Mouse (Mus musculus) C2C12 (cell line): Measurements from ENCODE around the gene Olfr792. TPM values are rescaled to one million over a fixed set of nuclear protein-coding genes. Genes with fewer than 3 reads are reported as not detected.

Experiments used
- H3K27me3 ChIP-seq: one replicate; pipeline ENCODE4 v1.6.1; 2011; ENCODE audit not compliant: control insufficient read depth, insufficient read depth, insufficient read length
- H3K36me3 ChIP-seq: one replicate; pipeline ENCODE4 v1.6.1; 2011; ENCODE audit not compliant: control insufficient read depth, insufficient read depth
- H3K4me3 ChIP-seq: one replicate; pipeline ENCODE4 v1.5.1; 2011; ENCODE audit warnings: mild to moderate bottlenecking, control low read depth; ENCODE audit not compliant: poor library complexity, insufficient read depth, severe bottlenecking
- H3K79me2 ChIP-seq: one replicate; pipeline ENCODE4 v1.6.1; 2011; ENCODE audit not compliant: control insufficient read depth, insufficient read depth
- H3K79me3 ChIP-seq: one replicate; pipeline ENCODE4 v1.6.1; 2011; ENCODE audit warnings: low read depth, control low read depth
- H3ac ChIP-seq: one replicate; pipeline ENCODE3; 2011; ENCODE audit warnings: low read depth; ENCODE audit not compliant: control insufficient read depth, insufficient read length
- CEBPB ChIP-seq: IDR thresholded peaks from one replicate; pipeline ENCODE4 v1.6.1; 2011; ENCODE audit warnings: low read depth, mild to moderate bottlenecking, control low read depth, moderate library complexity
- CTCF ChIP-seq: IDR thresholded peaks from one replicate; pipeline ENCODE4 v1.5.1; 2011; ENCODE audit not compliant: control insufficient read depth, insufficient read depth, insufficient read length
- FOSL1 ChIP-seq: IDR thresholded peaks from one replicate; pipeline ENCODE4 v1.8.0; 2011; ENCODE audit warnings: mild to moderate bottlenecking, low read length; ENCODE audit not compliant: poor library complexity, insufficient read depth, severe bottlenecking
- MAX ChIP-seq: IDR thresholded peaks from one replicate; pipeline ENCODE4 v1.6.1; 2011; ENCODE audit warnings: mild to moderate bottlenecking, control low read depth
- MYOD1 ChIP-seq: IDR thresholded peaks from one replicate; pipeline ENCODE4 v1.6.1; 2011; ENCODE audit warnings: low read depth; ENCODE audit not compliant: control insufficient read depth, insufficient read length
- MYOG ChIP-seq: IDR thresholded peaks from one replicate; pipeline ENCODE4 v1.6.1; 2011; ENCODE audit not compliant: control insufficient read depth, insufficient read length; ENCODE audit errors: extremely low read depth
- USF1 ChIP-seq: IDR thresholded peaks from one replicate; pipeline ENCODE4 v1.6.1; 2011; ENCODE audit warnings: low read depth, mild to moderate bottlenecking, control low read depth, moderate library complexity
- microRNA-seq: library from miRNA; unstranded; fragments of <30 nt; microRNA quantifications from one replicate; pipeline ENCODE4, GENCODE M21; 2019; ENCODE audit warnings: borderline microRNAs expressed
- polyA plus RNA-seq: library from polyadenylated mRNA; unstranded; fragments of >200 nt; fragmentation: generic; extraction: Trizol; gene quantifications from one replicate; pipeline ENCODE4 v1.2.1, GENCODE M21; 2012; ENCODE audit warnings: missing spikeins

The Olfr792 gene
- polyA plus RNA-seq, 1 experiment, result not detected

DNA sequence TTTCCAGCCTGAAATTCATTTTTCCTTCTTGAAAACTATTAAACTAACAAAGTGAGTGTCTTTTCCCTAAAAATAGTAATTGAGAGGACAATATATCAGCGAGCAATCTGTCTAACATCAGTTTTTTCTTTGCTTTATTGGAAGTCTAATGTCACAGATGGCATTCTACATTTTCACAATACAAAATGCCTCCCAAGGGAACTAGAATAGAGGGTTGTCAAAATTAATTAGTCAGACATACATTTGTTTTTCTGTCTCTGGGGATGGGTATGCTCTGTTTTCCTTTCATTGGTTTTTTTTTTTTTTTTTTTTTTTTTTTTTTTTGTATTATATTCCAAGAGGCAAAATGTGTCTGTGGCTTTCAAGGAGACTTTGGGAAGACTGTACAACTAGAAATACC lies 38.1 kb downstream of the Olfr792 start:
- Histone ChIP-seq H3K4me3 (no peak overlapping the region), H3K27me3 (no peaks in the 10 kb centered on the region), H3K79me2 (no peaks in the 10 kb centered on the region), H3K79me3 (no peaks in the 10 kb centered on the region), H3ac (no peak overlapping the region), H3K36me3 (no peaks in the 10 kb centered on the region)
- no peak for TF ChIP-seq MYOD1
- TF ChIP-seq FOSL1, result no peak
- no peak for TF ChIP-seq CEBPB
- TF ChIP-seq MYOG, result no peak
- no peak for TF ChIP-seq CTCF
- no peak for TF ChIP-seq MAX
- TF ChIP-seq USF1, result no peak

Small RNA genes lying within 50 kb of the gene (microRNA-seq; reads per million reads assigned to microRNA genes)
- gene Gm23252, result not detected

Other genes starting within 250 kb of the Olfr792 start
- gene Olfr780, start 221.0 kb upstream of the Olfr792 start, polyA plus RNA-seq, result not detected
- not detected for gene Olfr781, start 210.3 kb upstream of the Olfr792 start, polyA plus RNA-seq
- gene Olfr782, start 190.3 kb upstream of the Olfr792 start, polyA plus RNA-seq, result not detected
- gene Olfr784, start 155.1 kb upstream of the Olfr792 start, polyA plus RNA-seq, result 0.02 TPM
- gene Olfr785, start 133.7 kb upstream of the Olfr792 start, polyA plus RNA-seq, result not detected
- gene Olfr786, start 111.9 kb upstream of the Olfr792 start, polyA plus RNA-seq, result not detected
- gene Olfr787, start 77.3 kb upstream of the Olfr792 start, polyA plus RNA-seq, result not detected
- not detected for gene Olfr788, start 68.2 kb upstream of the Olfr792 start, polyA plus RNA-seq
- gene Olfr789, start 54.4 kb upstream of the Olfr792 start, polyA plus RNA-seq, result not detected
- gene Olfr790, start 40.7 kb upstream of the Olfr792 start, polyA plus RNA-seq, result not detected
- gene Olfr791, start 17.4 kb upstream of the Olfr792 start, polyA plus RNA-seq, result not detected
- gene Olfr794, start 28.5 kb downstream of the Olfr792 start, polyA plus RNA-seq, result not detected
- not detected for gene Olfr796, start 73.4 kb downstream of the Olfr792 start, polyA plus RNA-seq
- not detected for gene Olfr798, start 88.8 kb downstream of the Olfr792 start, polyA plus RNA-seq
- not detected for gene Olfr799, start 98.3 kb downstream of the Olfr792 start, polyA plus RNA-seq
- gene Olfr800, start 118.5 kb downstream of the Olfr792 start, polyA plus RNA-seq, result not detected
- not detected for gene Olfr801, start 134.7 kb downstream of the Olfr792 start, polyA plus RNA-seq
- gene Olfr802, start 149.0 kb downstream of the Olfr792 start, polyA plus RNA-seq, result not detected
- gene Olfr803, start 155.1 kb downstream of the Olfr792 start, polyA plus RNA-seq, result not detected
- not detected for gene Olfr804, start 164.0 kb downstream of the Olfr792 start, polyA plus RNA-seq
- gene Olfr805, start 190.2 kb downstream of the Olfr792 start, polyA plus RNA-seq, result not detected
- not detected for gene Olfr806, start 202.8 kb downstream of the Olfr792 start, polyA plus RNA-seq
- gene Olfr807, start 218.6 kb downstream of the Olfr792 start, polyA plus RNA-seq, result not detected
- gene Olfr808, start 226.3 kb downstream of the Olfr792 start, polyA plus RNA-seq, result not detected
- not detected for gene Olfr809, start 235.5 kb downstream of the Olfr792 start, polyA plus RNA-seq